Mouse (Mus musculus): ENCODE data around the gene Rpn1. TPM values are rescaled to one million over a fixed set of nuclear protein-coding genes. Genes with fewer than 3 reads are reported as not detected.

Gene Rpn1
- total and polyA plus RNA-seq, 3 experiments: 67.7 to 114 (median 107) TPM

DNA sequence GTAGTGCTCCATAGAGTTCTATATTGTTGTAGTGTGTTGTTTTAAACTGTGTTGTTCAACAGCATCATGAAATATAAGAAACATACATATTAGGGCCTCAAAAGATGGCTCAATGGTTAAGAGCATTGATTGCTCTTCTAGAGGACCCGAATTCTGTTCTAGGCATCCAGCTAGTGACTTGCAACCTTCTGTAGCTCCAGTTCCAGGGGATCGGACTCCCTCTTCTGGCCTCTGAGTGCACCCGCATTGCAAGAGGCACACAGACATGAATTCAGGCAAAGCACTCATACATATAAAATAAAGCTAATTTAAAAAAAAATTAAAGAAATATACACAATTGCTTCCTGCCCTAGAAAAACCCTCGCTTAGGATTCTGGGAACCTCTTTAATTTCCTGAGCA is 22.9 kb upstream of the Rpn1 start:
- WGBS: 91% methylated on average over 4 of the region's 4 CpGs
- peaks cover 9% of the 10 kb centered on the region for H3K4me1 ChIP-seq (ENCODE audit: control insufficient read depth, insufficient read depth, low read length)
- intact Hi-C loops (cut with DNase I): loop anchor here (2.0 kb wide), 1 partner anchor 15 kb away; no protein-coding TSS in a partner anchor
- DNase-seq: no peak
- H3K27ac ChIP-seq: no peak overlapping the region
- H3K27me3 ChIP-seq (ENCODE audit: control insufficient read depth, insufficient read depth, low read length): no peaks in the 10 kb centered on the region
- no peaks in the 10 kb centered on the region for H3K36me3 ChIP-seq (ENCODE audit: control insufficient read depth, insufficient read depth, low read length)
- H3K4me3 ChIP-seq: no peak overlapping the region
- H3K9ac ChIP-seq (ENCODE audit: low read depth, low read length): no peak overlapping the region
- H3K79me2 ChIP-seq (replicated peaks; ENCODE audit: control insufficient read depth, insufficient read depth, low read length): no peaks in the 10 kb centered on the region
- TF ChIP-seq POLR2A (IDR thresholded peaks at IDR 0.05; ENCODE audit: insufficient read depth, low read depth, low read length) (no peak), CTCF (IDR thresholded peaks at IDR 0.05) (no peak), EP300 (IDR thresholded peaks at IDR 0.05; ENCODE audit: insufficient read depth, low read depth, low read length) (no peak)

- no peak overlapping the region for H3K9ac ChIP-seq (ENCODE audit: low read depth, low read length)
- no peak overlapping the region for H3K4me3 ChIP-seq
- intact Hi-C loops (cut with DNase I): no loop called here
- H3K36me3 ChIP-seq (ENCODE audit: control insufficient read depth, insufficient read depth, low read length): no peaks in the 10 kb centered on the region
- DNase-seq: no peak
- H3K4me1 ChIP-seq (ENCODE audit: control insufficient read depth, insufficient read depth, low read length): peaks cover 9% of the 10 kb centered on the region
- H3K27ac ChIP-seq: no peak overlapping the region
- 49% methylated on average over 4 of the region's 4 CpGs for WGBS
- TF ChIP-seq EP300 (IDR thresholded peaks at IDR 0.05; ENCODE audit: insufficient read depth, low read depth, low read length) (peak; percentile 98), POLR2A (IDR thresholded peaks at IDR 0.05; ENCODE audit: insufficient read depth, low read depth, low read length) (no peak)
- no peaks in the 10 kb centered on the region for H3K79me2 ChIP-seq (replicated peaks; ENCODE audit: control insufficient read depth, insufficient read depth, low read length)
- no peaks in the 10 kb centered on the region for H3K27me3 ChIP-seq (ENCODE audit: control insufficient read depth, insufficient read depth, low read length)
Measured at GRCm38 (mm10) chr6:88062398-88062797, 21.9 kb upstream of the Rpn1 start.

GRCm38 (mm10) chr6:88064072-88064642 is 20.1 kb upstream of the Rpn1 start:
- DNase-seq: no peak
- 72% methylated on average over 3 of the region's 3 CpGs for WGBS
- Histone ChIP-seq H3K4me3 (no peak overlapping the region), H3K79me2 (replicated peaks; ENCODE audit: control insufficient read depth, insufficient read depth, low read length) (no peaks in the 10 kb centered on the region), H3K36me3 (ENCODE audit: control insufficient read depth, insufficient read depth, low read length) (no peaks in the 10 kb centered on the region), H3K9ac (ENCODE audit: low read depth, low read length) (no peak overlapping the region), H3K27ac (peak overlapping the region; percentile 86), H3K27me3 (ENCODE audit: control insufficient read depth, insufficient read depth, low read length) (no peaks in the 10 kb centered on the region), H3K4me1 (ENCODE audit: control insufficient read depth, insufficient read depth, low read length) (peaks cover 9% of the 10 kb centered on the region)
- TF ChIP-seq CTCF (IDR thresholded peaks at IDR 0.05): no peak
- no peak for TF ChIP-seq POLR2A (IDR thresholded peaks at IDR 0.05; ENCODE audit: insufficient read depth, low read depth, low read length)
- TF ChIP-seq EP300 (IDR thresholded peaks at IDR 0.05; ENCODE audit: insufficient read depth, low read depth, low read length): no peak
- intact Hi-C loops (cut with DNase I): no loop called here

DNA sequence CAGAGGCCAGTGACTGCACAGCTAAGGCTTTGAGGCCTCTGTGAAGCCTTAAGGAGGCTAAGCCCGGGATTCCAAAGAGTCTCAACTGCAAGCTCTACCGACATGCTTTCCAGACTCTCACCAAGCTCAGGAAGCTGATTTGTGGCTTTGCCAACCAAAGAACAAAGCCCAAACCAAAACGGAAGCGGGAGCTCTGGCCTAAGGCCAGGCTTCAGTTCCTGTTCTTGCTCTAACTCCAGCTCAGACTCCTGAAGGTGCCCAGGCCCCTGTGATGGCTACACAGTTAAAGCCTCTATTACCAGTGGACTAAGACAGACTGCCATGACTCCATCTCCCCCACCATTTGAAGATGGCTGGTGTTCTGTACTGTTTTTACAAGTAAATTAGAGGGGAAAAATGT is 19.2 kb upstream of the Rpn1 start:
- TF ChIP-seq POLR2A (IDR thresholded peaks at IDR 0.05; ENCODE audit: insufficient read depth, low read depth, low read length) (peak; percentile 47; the same call in 1 of the 2 replicates), CTCF (IDR thresholded peaks at IDR 0.05) (no peak), EP300 (IDR thresholded peaks at IDR 0.05; ENCODE audit: insufficient read depth, low read depth, low read length) (peak; percentile 70; the same call in 1 of the 2 replicates)
- no peaks in the 10 kb centered on the region for H3K27me3 ChIP-seq (ENCODE audit: control insufficient read depth, insufficient read depth, low read length)
- H3K4me3 ChIP-seq: no peak overlapping the region
- H3K36me3 ChIP-seq (ENCODE audit: control insufficient read depth, insufficient read depth, low read length): no peaks in the 10 kb centered on the region
- H3K9ac ChIP-seq (ENCODE audit: low read depth, low read length): no peak overlapping the region
- H3K4me1 ChIP-seq (ENCODE audit: control insufficient read depth, insufficient read depth, low read length): peaks cover 9% of the 10 kb centered on the region
- H3K27ac ChIP-seq: peak overlapping the region; percentile 86
- intact Hi-C loops (cut with DNase I): no loop called here
- 13% methylated on average over 4 of the region's 4 CpGs for WGBS
- H3K79me2 ChIP-seq (replicated peaks; ENCODE audit: control insufficient read depth, insufficient read depth, low read length): no peaks in the 10 kb centered on the region
- peak; percentile 78 to 84 for DNase-seq

DNA sequence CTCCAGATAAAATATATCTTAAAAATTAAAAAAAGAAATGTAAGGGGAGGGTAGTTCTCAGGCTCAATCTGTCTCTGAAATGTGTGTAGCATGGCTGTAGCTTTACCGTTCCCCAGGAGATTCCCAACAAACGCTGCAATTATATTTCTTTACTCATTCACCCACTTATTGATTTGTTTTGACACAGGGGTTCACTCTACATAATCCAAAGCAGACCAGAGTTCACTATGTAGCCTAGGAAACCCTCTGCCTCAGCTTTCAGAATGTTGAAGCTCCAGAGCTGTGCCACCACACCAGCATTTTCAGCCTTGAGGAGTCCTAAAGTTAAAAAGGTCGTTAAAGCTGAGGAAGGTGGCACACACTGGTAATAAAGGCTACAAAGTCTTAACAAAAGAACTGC is 18.3 kb upstream of the Rpn1 start:
- Histone ChIP-seq H3K4me1 (ENCODE audit: control insufficient read depth, insufficient read depth, low read length) (peaks cover 9% of the 10 kb centered on the region), H3K79me2 (replicated peaks; ENCODE audit: control insufficient read depth, insufficient read depth, low read length) (no peaks in the 10 kb centered on the region), H3K4me3 (no peak overlapping the region), H3K27ac (no peak overlapping the region), H3K27me3 (ENCODE audit: control insufficient read depth, insufficient read depth, low read length) (no peaks in the 10 kb centered on the region), H3K36me3 (ENCODE audit: control insufficient read depth, insufficient read depth, low read length) (no peaks in the 10 kb centered on the region), H3K9ac (ENCODE audit: low read depth, low read length) (no peak overlapping the region)
- intact Hi-C loops (cut with DNase I): no loop called here
- 84% methylated on average over 3 of the region's 3 CpGs for WGBS
- TF ChIP-seq CTCF (IDR thresholded peaks at IDR 0.05) (no peak), POLR2A (IDR thresholded peaks at IDR 0.05; ENCODE audit: insufficient read depth, low read depth, low read length) (no peak), EP300 (IDR thresholded peaks at IDR 0.05; ENCODE audit: insufficient read depth, low read depth, low read length) (no peak)
- no peak for DNase-seq

GRCm38 (mm10) chr6:88067722-88068121 is 16.6 kb upstream of the Rpn1 start:
- Histone ChIP-seq H3K4me1 (ENCODE audit: control insufficient read depth, insufficient read depth, low read length) (peaks cover 9% of the 10 kb centered on the region), H3K9ac (ENCODE audit: low read depth, low read length) (no peak overlapping the region), H3K36me3 (ENCODE audit: control insufficient read depth, insufficient read depth, low read length) (no peaks in the 10 kb centered on the region), H3K27me3 (ENCODE audit: control insufficient read depth, insufficient read depth, low read length) (no peaks in the 10 kb centered on the region), H3K4me3 (no peak overlapping the region), H3K79me2 (replicated peaks; ENCODE audit: control insufficient read depth, insufficient read depth, low read length) (no peaks in the 10 kb centered on the region), H3K27ac (no peak overlapping the region)
- intact Hi-C loops (cut with DNase I): no loop called here
- 34% methylated on average over 3 of the region's 3 CpGs for WGBS
- no peak for DNase-seq
- TF ChIP-seq POLR2A (IDR thresholded peaks at IDR 0.05; ENCODE audit: insufficient read depth, low read depth, low read length): no peak
- no peak for TF ChIP-seq EP300 (IDR thresholded peaks at IDR 0.05; ENCODE audit: insufficient read depth, low read depth, low read length)
- TF ChIP-seq CTCF (IDR thresholded peaks at IDR 0.05): no peak

Measured in heart, adult 2 months (tissue).